Mouse (Mus musculus) adrenal gland, adult 18-20 months (tissue): ENCODE data around the gene Gm37240. TPM values are rescaled to one million over a fixed set of nuclear protein-coding genes. Genes with fewer than 3 reads are reported as not detected.

ENCODE experiments used
- DNase-seq, 2 experiments: peaks; one replicate each; pipeline ENCODE4 v3.0.0; 2021 to 2022; ENCODE audit warnings: low spot score in 2 of 2
- total RNA-seq, 2 experiments: library from RNA; stranded (reverse); gene quantifications; 1 replicate in 1 of 2; 2 replicates in 1 of 2; pipeline ENCODE4 v1.2.3; 2021

The Gm37240 gene
- total RNA-seq, 2 experiments from 2014 or later = 5.7 to 7.9 TPM

GRCm38 (mm10) chr3:85764008-85764834, 123.1 kb downstream of the Gm37240 start:
- no peak for DNase-seq

DNA sequence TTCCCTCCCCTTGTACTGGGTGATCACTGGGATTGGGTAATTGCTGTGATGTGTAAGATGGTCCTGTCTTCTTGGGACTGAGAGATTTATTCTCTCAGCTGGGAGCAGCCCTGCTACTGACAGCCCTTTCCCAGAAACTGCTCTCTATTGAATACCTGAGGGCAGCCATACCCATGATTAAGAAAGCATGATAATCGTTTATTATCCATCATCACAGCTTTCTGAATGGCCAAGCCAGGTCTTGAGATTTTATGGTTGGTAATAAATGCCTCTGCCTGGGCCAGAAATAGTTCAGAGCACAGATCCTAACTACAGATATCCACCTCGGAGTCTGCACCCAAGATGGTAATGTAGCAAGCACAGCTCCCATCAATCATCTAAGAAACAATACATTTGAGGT, 129.4 kb downstream of the Gm37240 start:
- DNase-seq = no peak

- DNase-seq = no peak
These were observed 129.9 kb downstream of the Gm37240 start for GRCm38 (mm10) chr3:85757435-85757834.

DNA sequence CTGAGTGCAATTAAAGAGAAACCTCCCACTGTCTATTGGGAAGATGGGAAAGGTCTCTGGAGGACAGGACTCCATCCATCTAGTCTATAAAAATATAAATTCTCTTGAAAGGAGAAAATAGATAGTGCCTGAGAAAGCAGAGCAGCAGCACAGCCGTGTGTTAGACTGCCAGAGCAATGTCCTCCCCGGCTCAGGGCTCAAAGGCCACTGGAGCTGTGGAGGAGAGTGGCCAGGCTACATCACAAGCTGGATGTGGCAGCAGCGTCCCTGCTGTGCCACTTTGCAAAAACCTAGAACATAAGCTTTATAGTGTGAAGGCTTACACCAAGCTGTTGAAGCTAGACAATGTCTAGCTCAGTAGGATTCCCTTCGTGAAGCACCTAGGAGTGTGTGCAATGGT, 138.0 kb downstream of the Gm37240 start:
- no peak for DNase-seq

GRCm38 (mm10) chr3:85748863-85749262, 138.5 kb downstream of the Gm37240 start:
- no peak for DNase-seq

DNA sequence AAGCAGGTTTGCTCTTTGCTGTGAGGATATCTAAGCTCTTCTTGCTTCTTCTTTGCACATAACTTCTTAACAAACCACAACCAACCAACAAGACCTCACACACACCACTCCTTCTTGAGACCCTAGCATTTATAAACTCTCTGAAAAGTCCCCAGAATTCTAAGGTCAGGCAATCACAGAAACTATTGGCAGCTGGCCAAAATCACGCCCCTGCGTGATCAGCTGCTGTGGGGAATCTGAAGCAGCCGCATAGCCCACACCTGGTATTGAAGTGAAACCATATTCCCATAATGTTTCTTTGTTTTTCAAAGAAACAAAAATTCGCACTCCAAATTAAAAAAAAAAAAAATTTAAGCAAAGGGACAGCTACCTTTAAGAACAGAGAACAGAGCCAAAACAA, 141.2 kb downstream of the Gm37240 start:
- DNase-seq = no peak

GRCm38 (mm10) chr3:85741767-85742166, 145.6 kb downstream of the Gm37240 start:
- no peak for DNase-seq

GRCm38 (mm10) chr3:85738591-85738990, 148.7 kb downstream of the Gm37240 start:
- no peak for DNase-seq

GRCm38 (mm10) chr3:85733939-85734729, 153.2 kb downstream of the Gm37240 start:
- no peak for DNase-seq

GRCm38 (mm10) chr3:85727171-85727570, 160.1 kb downstream of the Gm37240 start:
- no peak for DNase-seq

DNA sequence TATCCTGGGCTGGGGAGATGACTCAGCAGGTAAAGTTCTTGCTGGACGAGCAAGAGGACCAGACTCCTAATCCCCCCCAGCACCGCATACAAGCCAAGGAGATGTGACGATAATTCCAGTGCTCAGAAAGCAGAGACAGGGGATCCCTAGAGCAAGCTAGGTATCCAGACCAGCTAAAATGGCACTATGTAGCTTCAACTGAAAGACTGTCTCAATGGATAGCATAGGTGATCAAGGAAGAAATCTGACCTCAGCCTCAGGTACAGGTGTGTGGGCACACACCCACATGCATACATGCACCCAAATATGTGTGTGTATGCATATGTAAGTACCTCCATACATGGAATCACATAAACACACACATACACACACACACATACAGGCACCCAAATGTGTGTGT, 161.3 kb downstream of the Gm37240 start:
- DNase-seq = no peak

- no peak for DNase-seq
These were observed 162.2 kb downstream of the Gm37240 start for GRCm38 (mm10) chr3:85725110-85725509.

DNA sequence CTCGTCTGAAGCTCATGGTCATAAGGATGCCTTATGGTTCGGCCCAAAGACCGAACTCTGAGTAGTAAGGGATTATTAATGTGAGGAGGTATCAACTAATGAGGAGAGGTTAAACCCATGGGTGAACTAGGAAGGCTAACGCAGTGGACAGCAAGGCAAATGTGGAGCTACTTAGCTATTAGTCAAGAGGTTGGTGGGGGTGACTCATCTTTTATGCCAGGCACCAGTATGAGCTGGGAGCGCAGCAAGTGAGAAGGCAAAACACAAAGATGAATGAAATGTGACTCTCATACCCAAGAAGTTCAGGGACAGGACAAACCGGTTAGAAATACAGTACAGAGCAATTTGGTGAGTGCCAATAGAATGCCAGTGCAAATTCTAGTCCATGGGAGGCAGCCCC, 164.7 kb downstream of the Gm37240 start:
- DNase-seq = no peak

- peak in 1 of 2 experiments; percentile 11 for DNase-seq
These were observed 171.5 kb downstream of the Gm37240 start for GRCm38 (mm10) chr3:85715764-85716297.

GRCm38 (mm10) chr3:85713936-85714709, 173.2 kb downstream of the Gm37240 start:
- DNase-seq = no peak

DNA sequence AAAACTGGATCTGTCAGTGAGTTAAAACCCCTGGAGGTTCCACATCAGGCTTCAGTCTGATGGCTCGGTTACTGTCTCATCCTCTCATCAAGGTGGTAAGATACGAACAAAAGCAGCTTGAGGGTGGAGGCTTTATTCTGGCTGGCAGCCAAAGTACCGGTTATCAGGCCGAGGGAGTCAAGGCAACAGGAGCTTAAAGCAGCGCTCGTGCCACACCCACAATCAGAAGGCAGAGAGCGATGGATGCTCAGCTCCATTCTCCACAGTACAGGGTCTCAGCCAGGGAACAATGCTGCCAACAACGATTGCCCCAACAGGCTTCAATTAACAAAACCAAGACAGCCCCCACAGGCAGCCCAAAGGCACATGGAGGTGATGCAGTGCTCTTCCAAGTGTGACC, 176.6 kb downstream of the Gm37240 start:
- DNase-seq = no peak

- DNase-seq = peak; percentile 39 to 43
These were observed 179.9 kb downstream of the Gm37240 start for GRCm38 (mm10) chr3:85707421-85707820.

DNA sequence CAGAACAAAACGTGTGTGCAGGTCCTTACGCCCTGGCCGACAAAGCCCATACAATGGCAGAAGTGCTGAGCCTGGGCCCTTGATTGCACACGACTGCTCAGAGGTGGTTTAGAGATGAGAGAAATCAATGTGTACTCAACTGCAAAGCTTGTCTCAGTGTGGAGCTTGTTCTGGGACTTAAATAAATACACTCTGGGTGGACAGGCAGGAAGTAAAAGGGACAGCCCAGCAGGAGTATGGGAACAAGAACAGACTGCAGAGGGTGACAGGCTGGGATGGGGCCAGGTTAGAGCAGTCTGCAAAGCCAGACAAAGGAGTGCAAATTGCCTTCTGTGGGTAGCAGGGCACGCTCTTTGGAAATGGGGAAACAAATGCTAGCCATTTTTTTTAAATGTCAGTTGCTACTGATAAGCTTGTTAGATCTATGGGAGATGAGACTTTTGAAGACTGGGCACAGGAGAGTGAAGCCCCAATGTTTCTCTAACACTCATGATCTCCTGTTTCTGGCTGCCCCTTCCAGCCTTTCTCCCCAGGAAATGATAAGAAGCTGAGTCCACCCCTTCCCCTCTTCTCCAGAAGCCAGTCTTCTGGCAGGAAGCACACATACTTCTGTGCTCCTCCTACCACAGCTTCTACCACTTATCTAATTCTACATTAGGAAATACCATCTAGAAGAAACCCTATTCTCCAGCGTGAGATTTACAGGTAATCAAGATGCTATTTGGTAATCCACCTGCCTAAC, 184.0 kb downstream of the Gm37240 start:
- DNase-seq = no peak

DNA sequence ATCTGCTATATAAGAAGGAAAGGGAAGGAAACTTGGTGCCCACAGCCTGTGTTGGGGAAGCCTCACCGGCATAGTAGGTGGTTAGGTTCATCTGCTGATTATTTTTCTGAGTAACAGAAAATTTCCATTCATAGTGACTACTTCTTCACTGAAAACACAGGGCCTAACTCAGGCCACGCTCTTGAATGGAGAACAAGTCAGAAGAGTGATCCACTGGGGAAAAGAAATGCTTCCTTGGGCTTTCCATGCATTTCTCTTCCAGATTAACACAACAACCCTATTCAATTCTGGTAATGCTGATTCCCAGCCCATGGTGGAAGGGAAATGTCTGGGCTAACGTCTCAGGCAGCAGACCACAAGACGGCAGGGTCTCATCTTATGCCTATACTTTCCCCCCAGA, 188.8 kb downstream of the Gm37240 start:
- DNase-seq = no peak

DNA sequence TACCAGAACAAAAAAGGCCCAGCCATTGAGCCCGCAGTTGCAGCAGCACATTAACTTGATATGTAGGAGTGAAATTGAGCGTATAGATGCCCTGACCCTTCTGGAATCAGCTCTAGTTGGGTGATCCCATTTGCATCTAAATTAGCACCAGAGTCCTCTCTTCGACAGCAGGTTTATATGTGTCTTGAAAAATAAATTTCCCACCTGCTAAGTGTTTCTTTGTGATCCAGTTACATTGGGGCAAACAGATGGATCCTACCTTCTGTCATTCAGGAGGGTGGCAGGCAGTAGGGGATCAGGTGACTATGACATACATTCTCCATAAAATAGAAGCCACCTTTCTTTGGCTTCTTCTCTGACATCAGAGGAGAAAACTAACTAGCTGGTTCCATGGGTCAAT, 192.3 kb downstream of the Gm37240 start:
- DNase-seq = no peak

DNA sequence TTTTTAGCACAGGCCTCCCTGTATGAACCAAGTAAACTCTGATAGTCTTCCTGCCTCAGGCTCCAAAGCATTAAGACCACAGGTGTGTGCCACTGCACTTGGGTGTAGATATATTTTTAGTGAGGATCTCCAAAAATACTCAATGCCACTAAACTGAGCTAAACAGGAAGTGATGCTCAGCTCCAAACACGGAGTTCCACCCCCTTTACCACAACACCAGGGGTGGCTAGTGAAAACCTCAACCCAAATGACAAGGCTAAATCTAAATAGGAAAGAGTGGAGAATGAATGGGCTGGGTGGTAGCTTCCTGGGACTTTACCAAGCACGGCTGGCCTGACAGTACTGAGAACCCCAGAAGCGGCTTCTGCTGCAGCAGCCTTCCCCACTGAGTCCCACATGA, 194.3 kb downstream of the Gm37240 start:
- no peak for DNase-seq
